Mouse (Mus musculus): Measurements from ENCODE around the gene Ptpro. TPM values are rescaled to one million over a fixed set of nuclear protein-coding genes. Genes with fewer than 3 reads are reported as not detected.
A peak's percentile ranks its signal among the peaks of the same experiment; 100 is the strongest.
"Not testable (repeated sequence)": the region's sequence is repeated elsewhere in the genome, so short reads cannot be mapped to it uniquely, and the experiment has no call there.

Ptpro gene
- total RNA-seq, 2 experiments from 2014 or later, result 1.6 to 2.4 TPM

- no peak for DNase-seq
These were observed 203.9 kb downstream of the Ptpro start for GRCm38 (mm10) chr6:137456064-137456463.

DNA sequence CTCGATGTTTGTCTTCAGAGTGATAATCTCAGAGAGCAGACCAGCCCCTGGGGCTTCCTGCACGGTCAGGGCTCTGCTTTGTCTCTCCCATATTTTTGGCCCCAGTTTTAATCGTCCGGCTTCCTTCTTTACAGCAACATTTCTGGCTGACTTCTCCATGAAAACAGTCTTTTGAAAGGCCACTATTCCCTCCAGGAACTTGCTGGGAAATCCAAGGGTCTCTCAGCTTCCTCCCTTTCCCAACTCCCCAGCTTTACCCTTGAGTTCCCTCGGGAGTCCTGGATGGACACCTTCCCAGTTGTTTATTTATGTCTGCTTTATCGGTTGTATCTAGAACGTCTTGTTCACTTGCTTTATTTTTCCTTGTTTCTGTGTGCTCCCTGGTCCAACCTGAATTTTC, 205.1 kb downstream of the Ptpro start:
- DNase-seq, result no peak

GRCm38 (mm10) chr6:137458136-137458535, 206.0 kb downstream of the Ptpro start:
- no peak for DNase-seq

- no peak for DNase-seq
These were observed 211.7 kb downstream of the Ptpro start for GRCm38 (mm10) chr6:137463771-137464170.

DNA sequence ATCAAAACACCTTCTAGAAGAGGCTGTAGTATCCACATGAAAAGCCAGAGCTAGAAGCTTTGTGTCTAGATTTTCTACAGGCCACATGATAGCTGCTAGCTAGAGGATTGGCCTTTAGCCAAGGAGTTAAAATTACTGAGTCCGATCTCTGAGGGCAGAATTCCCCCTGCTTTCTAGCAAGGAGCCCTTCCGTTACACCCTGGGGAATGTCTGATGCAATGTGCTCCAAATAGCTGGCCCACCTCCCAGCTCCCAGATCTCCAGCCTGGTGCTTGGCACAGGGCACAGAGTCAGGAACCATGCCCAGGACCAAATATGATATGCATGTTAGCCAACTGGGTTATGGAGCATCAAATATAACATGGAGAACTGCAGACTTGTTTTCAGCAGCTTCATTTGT, 213.1 kb downstream of the Ptpro start:
- DNase-seq, result peak; percentile 82

DNA sequence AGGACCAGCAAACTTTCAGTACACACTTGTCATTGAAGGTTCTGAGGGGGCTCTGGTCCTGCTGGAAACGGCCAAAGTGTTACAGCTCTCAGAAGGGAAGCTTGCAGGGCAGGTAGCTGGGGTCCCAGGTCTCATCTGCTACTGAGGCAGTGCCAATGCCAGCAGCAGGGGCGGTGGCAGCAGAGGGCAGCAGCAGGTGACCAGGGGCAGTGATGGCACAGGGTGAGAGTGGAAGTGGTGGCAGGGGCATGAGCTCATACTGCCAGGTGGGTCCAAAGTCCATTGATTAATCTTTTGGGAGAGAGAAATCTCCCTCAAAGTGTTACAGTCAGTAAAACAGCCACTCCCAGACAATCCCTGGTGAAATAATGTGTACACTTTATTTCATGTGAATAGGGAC, 214.1 kb downstream of the Ptpro start:
- no peak for DNase-seq

DNA sequence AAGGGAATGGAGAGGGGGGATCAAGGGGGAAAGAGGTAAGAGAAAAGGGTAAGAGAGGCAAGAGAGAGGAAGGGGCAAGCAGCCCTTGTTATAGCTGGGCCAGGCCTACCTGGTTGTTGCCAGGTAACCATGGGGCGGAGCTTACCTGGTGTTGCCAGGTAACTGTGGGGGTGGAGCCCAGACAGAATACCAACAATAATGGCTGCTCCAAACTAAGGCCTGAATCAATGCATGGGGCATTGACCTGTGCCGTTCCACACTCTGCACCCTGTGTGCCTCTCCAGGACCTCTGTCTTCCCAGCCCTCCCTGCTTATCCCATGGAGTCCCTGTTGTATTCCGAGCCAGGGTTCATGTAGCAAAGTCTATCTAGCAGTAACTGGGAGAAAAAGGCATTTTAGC, 215.6 kb downstream of the Ptpro start:
- DNase-seq, result no peak

- no peak for DNase-seq
These were observed 217.4 kb downstream of the Ptpro start for GRCm38 (mm10) chr6:137469541-137469940.

DNA sequence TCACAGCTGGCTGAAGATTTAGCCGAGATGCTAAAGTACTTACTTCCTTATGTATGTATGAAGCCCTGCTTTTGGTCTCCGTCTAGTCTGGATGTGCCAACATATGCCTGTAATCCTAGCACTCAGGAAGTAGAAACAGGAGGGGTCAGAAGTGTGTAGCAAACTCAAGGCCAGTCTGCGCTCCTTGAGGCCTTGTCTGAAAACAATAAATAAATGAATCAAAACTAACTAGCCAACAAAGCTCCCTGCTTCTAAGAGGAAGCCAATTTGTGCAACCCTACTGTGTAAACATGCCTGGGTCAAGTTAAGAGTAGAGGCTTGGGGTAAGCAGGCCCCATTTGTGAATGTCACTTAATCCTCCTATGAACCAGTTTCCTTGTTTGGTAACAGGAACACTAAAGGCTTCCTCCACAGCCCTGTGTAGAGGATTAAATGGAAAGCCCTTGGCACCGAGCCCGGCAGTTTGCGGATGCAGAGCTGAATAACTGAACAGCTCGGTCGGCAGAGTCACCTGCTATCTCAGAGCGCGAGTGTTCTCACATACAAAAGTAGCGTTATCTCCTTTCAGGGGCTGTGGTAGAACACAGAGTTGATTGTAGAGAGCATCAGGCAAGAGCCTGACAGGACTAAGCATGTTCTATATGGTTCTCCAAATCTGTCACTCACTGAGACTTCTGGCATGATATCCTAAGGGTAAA, 218.9 kb downstream of the Ptpro start:
- peak; percentile 89 for DNase-seq

- DNase-seq, result no peak
These were observed 220.0 kb downstream of the Ptpro start for GRCm38 (mm10) chr6:137472129-137472528.

DNA sequence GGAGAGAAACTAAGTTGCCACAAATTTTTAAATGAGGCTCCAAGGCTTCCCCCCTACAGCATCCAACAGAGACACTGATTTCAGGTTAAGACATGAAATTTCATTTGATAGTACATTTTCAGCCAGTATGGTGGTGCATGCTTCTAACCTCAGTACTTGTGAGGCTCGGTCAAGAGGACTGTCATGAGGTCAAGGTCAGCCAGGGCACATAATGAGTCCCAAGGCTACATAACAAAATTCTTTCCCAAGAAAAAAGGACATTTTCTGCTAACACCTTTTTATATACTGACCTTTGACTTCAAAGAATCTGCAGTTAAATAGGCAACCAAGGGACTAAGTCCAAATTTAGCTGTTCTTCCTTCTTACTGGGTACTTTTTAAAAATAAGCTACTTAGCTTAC, 221.3 kb downstream of the Ptpro start:
- no peak for DNase-seq

GRCm38 (mm10) chr6:137475695-137476094, 223.6 kb downstream of the Ptpro start:
- not testable (repeated sequence) for DNase-seq

DNA sequence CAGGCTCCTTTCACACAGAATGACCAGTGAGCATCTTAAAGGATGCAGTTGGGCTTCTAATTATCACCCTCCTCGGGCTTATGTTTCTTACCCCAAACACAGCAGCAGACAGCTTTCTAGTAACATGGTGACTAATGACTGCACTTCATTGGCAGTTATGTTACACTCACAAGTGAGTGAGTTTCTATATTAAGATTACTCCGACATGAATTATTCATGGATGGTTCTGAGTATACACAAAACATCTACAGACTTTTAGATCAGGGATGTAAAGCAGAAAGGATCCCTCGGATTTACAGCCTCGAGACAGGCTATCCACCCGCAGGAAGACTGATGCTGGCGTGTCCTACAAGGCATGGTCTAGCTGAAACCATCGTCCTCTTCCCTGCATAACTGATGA, 230.8 kb downstream of the Ptpro start:
- DNase-seq, result no peak

- no peak for DNase-seq
These were observed 235.3 kb downstream of the Ptpro start for GRCm38 (mm10) chr6:137487443-137487842.

DNA sequence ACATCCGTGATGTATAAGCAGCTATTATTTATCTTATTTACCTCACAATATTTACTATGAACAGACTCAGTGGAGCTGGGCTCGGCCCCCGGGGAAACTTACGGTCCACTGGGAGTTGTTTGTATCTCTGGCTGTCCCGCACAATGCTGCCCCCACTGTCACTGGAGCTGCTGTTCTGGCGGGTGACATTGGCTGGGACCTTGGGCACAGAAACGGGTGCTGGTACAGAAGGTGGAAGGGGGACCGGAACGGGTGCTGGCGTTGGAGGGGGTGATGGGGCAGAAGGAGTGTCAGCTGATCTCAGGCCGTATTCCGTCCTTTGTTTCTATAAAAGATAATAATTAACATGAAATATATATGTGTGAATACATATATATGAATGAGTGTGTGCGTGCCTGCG, 238.0 kb downstream of the Ptpro start:
- DNase-seq, result no peak

GRCm38 (mm10) chr6:137491659-137492058, 239.5 kb downstream of the Ptpro start:
- no peak for DNase-seq

- no peak for DNase-seq
These were observed 240.5 kb downstream of the Ptpro start for GRCm38 (mm10) chr6:137492582-137492981.

GRCm38 (mm10) chr6:137493211-137494135, 241.4 kb downstream of the Ptpro start:
- no peak for DNase-seq

DNA sequence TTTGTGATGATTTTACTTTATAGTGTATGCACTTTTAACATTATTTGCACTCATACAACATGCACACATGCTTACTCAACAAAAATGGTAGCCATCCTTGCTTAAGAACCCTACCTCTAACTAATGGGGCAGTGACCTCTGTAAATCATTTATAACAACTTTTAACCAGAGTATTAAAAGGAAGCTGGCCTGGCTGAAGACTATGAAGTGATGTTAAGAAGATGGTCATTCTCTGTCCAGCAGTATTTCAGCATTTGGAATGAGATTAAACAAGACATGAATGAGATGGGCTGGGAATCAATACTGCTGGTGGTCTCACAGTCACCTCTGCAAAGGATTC, 242.0 kb downstream of the Ptpro start:
- no peak for DNase-seq

DNA sequence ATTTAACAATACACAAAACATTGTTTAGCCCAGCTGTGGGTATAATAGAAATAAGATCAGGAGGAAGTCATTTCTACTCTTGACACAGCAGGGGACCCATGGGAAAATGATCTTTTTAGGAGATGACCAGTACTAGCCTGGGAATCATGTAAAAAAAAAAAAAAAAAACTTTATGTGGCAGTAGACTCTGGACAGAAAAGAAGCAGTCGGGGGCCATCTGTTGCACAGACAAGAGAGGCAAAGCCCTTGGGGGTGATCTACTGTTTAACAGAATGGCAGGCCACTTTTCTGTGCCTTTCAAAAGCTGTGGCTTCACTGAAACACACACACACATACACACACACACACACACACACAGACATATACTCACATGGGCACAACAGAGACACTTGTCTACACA, 242.7 kb downstream of the Ptpro start:
- DNase-seq, result no peak

GRCm38 (mm10) chr6:137495233-137495632, 243.1 kb downstream of the Ptpro start:
- no peak for DNase-seq

DNA sequence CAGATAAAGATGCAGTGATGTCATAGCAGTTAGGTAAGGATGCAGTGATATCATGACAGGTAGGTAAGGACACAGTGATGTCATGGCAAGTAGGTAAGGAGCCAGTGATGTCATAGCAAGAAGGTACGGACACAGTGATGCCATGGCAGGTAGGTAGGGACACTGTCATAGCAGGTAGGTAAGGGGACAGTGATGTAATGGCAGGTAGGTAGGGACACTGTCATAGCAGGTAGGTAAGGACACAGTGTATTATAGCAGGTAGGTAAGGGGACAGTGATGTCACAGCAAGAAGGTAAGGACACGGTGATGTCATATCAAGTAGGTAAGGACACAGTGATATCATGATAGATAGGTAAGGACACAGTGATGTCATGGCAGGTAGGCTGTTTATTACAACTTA, 244.4 kb downstream of the Ptpro start:
- no peak for DNase-seq

DNA sequence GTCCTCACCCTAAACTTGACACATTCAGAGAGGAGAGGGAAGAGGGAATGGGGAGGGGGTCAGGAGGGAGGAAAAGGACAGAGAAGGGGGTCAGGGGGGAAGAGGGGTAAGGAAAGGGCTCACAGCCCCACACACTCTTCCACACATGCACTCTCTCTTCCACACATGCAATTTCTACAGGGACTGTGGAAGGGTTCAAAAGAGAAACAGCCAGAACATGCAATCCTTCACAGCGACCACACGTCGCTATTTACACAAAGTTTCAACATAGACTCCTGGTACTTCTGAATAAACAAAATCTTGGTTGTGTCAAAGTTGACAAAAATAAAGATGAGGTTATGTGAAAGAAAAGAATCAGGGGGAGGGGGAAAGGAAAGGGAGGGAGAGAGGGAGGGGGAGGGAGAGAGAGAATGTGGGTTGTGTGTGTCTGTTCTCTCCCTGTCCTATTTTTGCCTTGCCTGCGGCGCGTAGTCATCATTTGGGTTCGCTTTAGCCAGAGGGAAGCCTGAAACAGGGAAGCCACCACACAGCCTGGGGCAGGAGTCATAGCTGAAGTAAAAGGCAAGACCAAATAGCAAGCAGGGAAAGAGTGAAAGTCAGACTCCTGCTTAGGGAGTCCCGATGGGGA, 245.2 kb downstream of the Ptpro start:
- no peak for DNase-seq

All from adrenal gland, postnatal 10 days (tissue).